Mouse (Mus musculus) stomach, postnatal 0 days (tissue): ENCODE results near the gene Olfr1247.
"Not testable (repeated sequence)": the region's sequence is repeated elsewhere in the genome, so short reads cannot be mapped to it uniquely, and the experiment has no call there.

Source experiments
- CTCF ChIP-seq: IDR thresholded peaks from 2 replicates; pipeline ENCODE4 v1.5.1; 2016; ENCODE audit warnings: antibody characterized with exemption, low read depth, mild to moderate bottlenecking, moderate library complexity
- EP300 ChIP-seq: optimal IDR thresholded peaks from 2 replicates; pipeline ENCODE3; 2016; ENCODE audit warnings: antibody characterized with exemption

DNA sequence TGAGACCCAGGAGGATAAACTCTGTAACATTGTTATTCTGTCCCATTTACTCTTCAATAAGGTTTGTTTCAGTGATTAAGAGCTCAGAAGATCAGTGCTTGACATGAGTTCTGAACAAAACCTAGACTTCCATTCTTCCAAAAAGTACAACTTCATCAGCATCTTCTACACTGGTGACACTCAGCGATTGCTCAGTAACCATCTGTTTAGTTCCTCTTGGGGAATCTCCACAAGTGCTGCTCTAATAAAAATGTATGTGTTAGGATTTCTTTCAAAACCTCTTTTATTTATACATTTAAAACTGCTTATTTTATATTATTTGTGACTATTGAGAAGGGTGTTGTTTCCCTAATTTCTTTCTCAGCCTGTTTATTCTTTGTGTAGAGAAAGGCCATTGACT, 4.2 kb upstream of the Olfr1247 start, which contains the start of gene Olfr1248:
- TF ChIP-seq CTCF, EP300: not testable (repeated sequence)
